Mouse (Mus musculus) liver, postnatal 0 days (tissue): ENCODE measurements around the gene Zfp365. TPM values are rescaled to one million over a fixed set of nuclear protein-coding genes. Genes with fewer than 3 reads are reported as not detected.

Experiments used
- ATAC-seq: fragments of 200-750 bp; cut with Nextera tagmentation; 2 replicates; pipeline ENCODE4 v1.8.0; 2017; ENCODE audit warnings: mild to moderate bottlenecking, moderate library complexity
- DNase-seq: peaks from one replicate; pipeline ENCODE4 v3.0.0-alpha.2; 2016
- H3K27ac ChIP-seq: fragments of 300-500 bp; sonication (generic); 2 replicates; pipeline ENCODE4 v1.5.1; 2014; ENCODE audit warnings: antibody characterized with exemption, moderate library complexity, mild to moderate bottlenecking, low read depth
- H3K27me3 ChIP-seq: fragments of 300-500 bp; sonication (generic); 2 replicates; pipeline ENCODE4 v1.6.1; 2014; ENCODE audit warnings: low read length, control low read depth, mixed read lengths; ENCODE audit not compliant: insufficient read depth
- H3K36me3 ChIP-seq: fragments of 300-500 bp; sonication (generic); replicated peaks from 2 replicates; pipeline ENCODE4 v1.6.1; 2014; ENCODE audit warnings: mild to moderate bottlenecking, control low read depth, low read length, moderate library complexity, mixed read lengths; ENCODE audit not compliant: insufficient read depth
- H3K4me1 ChIP-seq: fragments of 300-500 bp; sonication (generic); 2 replicates; pipeline ENCODE4 v1.6.1; 2014; ENCODE audit warnings: antibody characterized with exemption, mild to moderate bottlenecking, control low read depth; ENCODE audit not compliant: insufficient read depth
- H3K4me2 ChIP-seq: fragments of 300-500 bp; sonication (generic); 2 replicates; pipeline ENCODE4 v1.6.1; 2014; ENCODE audit warnings: low read depth, mild to moderate bottlenecking, low read length, moderate library complexity, mixed read lengths
- H3K4me3 ChIP-seq: fragments of 300-500 bp; sonication (generic); 2 replicates; pipeline ENCODE4 v1.5.1; 2014; ENCODE audit warnings: low read depth, low read length
- H3K9ac ChIP-seq: fragments of 300-500 bp; sonication (generic); replicated peaks from 2 replicates; pipeline ENCODE4 v1.6.1; 2014; ENCODE audit warnings: mild to moderate bottlenecking, moderate library complexity
- H3K9me3 ChIP-seq: fragments of 300-500 bp; sonication (generic); 2 replicates; pipeline ENCODE4 v1.6.1; 2016; ENCODE audit warnings: mild to moderate bottlenecking, control low read depth, low read length, mixed read lengths
- CTCF ChIP-seq: sonication (generic); IDR thresholded peaks from 2 replicates; pipeline ENCODE4 v1.5.1; 2016; ENCODE audit warnings: antibody characterized with exemption, low read depth
- EP300 ChIP-seq: IDR thresholded peaks from 2 replicates; pipeline ENCODE4 v1.6.1; 2016; ENCODE audit warnings: antibody characterized with exemption, low read depth, mild to moderate bottlenecking
- WGBS: fragments of 180-500 bp; shearing (Covaris S2); extraction: QIAGEN DNeasy Blood & Tissue Kit; methylation state at CpG from one replicate; pipeline ENCODE4 v1.1.7; 2014; ENCODE audit not compliant: insufficient replicate concordance; 5-methylcytosine and 5-hydroxymethylcytosine counted together
- polyA plus RNA-seq: library from polyadenylated mRNA; unstranded; fragments of >200 nt; fragmentation: Nextera tagmentation; extraction: Ambion mirVana; gene quantifications from 2 replicates; pipeline ENCODE4 v1.2.1, GENCODE M21; 2015

Zfp365 gene
- polyA plus RNA-seq, 1 experiment from 2014 or later: 0.04 TPM

DNA sequence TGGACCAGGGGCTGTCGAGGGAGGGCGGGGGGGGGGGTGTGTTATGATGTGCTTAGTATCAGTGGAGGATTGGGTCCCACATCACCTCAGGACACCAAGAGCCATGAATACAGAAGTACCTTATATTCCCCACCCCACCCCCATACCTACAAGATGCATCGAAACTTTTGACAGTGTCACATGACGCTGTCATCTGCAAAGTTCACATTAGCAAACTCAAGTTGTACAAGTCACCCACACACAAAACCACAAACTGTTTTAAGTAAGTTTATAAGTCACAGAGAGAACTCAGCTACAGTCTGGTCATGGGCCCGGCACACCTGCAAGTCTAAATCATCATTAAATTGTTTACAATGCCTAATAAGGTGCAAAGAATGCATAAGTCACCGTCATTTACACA is 21.3 kb downstream of the Zfp365 start:
- no peak overlapping the region for H3K4me3 ChIP-seq
- no peaks in the 10 kb centered on the region for H3K9me3 ChIP-seq
- DNase-seq (no peak), ATAC-seq (no peak)
- H3K4me2 ChIP-seq: no peak overlapping the region
- H3K9ac ChIP-seq: no peak overlapping the region
- no peak for TF ChIP-seq EP300
- TF ChIP-seq CTCF: no peak
- H3K27ac ChIP-seq: no peak overlapping the region
- no peaks in the 10 kb centered on the region for H3K4me1 ChIP-seq
- WGBS: 75% methylated on average over 6 of the region's 6 CpGs
- no peaks in the 10 kb centered on the region for H3K27me3 ChIP-seq
- H3K36me3 ChIP-seq: no peaks in the 10 kb centered on the region

DNA sequence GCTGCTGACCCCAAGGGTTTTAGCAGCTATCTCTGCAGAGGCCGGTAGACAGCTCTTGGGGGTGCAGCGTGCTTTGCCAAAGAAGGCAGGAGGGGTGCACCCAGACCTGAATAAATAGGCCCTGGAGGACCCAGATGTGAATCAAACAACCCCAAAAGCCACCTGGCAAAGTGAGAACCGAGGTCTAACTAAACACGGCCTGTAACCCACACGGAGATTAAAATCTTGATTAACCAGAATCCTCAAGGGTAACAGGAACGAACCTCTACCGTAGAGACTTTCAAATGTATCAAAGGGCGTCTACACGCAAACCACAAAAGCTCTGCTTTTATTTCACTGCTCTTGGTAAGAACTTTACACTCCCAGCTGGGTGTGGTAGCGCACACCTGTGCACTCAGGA is 24.5 kb downstream of the Zfp365 start:
- H3K9me3 ChIP-seq: no peaks in the 10 kb centered on the region
- WGBS: 71% methylated on average over 10 of the region's 10 CpGs
- no peak overlapping the region for H3K9ac ChIP-seq
- H3K36me3 ChIP-seq: no peaks in the 10 kb centered on the region
- TF ChIP-seq EP300 (no peak), CTCF (no peak)
- no peak for DNase-seq
- H3K27me3 ChIP-seq: no peaks in the 10 kb centered on the region
- no peaks in the 10 kb centered on the region for H3K4me1 ChIP-seq
- H3K4me2 ChIP-seq: no peak overlapping the region
- H3K27ac ChIP-seq: no peak overlapping the region
- no peak for ATAC-seq
- no peak overlapping the region for H3K4me3 ChIP-seq

DNA sequence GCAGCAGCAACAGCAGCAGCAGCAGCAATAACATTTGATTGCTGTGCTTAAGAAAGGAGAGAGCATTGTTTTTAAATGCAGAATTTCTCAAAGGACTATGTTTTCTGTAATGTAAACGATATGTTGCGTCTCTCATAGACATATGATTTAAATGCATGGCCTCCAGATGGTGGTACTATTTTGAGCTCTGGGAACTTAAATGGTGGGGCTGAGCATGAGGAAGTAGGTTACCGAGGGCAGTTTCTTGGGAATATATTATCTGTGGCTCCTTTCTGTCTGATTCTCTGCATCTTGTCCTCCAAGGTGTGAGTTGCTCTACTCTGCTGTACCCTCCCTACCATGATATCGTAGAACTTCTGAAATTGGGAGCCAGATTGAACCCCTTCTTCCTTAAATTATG is 31.8 kb downstream of the Zfp365 start:
- Histone ChIP-seq H3K4me3 (no peak overlapping the region), H3K4me1 (no peaks in the 10 kb centered on the region), H3K9me3 (no peaks in the 10 kb centered on the region), H3K4me2 (no peak overlapping the region), H3K27ac (no peak overlapping the region), H3K27me3 (no peaks in the 10 kb centered on the region), H3K36me3 (no peaks in the 10 kb centered on the region), H3K9ac (no peak overlapping the region)
- DNase-seq (no peak), ATAC-seq (no peak)
- TF ChIP-seq EP300 (no peak), CTCF (no peak)
- 74% methylated on average over 4 of the region's 4 CpGs for WGBS

DNA sequence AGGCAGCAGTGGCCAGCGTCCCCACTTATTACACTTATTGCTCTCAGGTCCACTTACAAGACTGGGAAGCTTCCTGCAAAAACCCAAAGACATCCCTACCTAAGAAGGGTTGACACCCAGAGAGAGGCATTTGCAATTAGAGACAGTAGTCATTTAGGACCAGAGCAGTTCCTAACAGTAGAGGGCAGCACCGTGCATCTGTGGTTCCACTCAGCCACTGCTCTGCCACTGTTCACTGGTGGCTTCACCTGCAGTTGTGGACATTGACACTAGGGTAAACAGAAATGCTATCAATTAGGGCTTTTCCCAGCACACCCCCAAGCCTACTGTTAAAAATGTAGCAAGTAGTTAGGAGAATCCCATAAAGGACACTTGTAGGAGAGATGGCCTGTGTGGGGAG is 40.7 kb downstream of the Zfp365 start:
- no peak for TF ChIP-seq EP300
- peak; percentile 81 for TF ChIP-seq CTCF
- WGBS: 9% methylated on average over 2 of the region's 2 CpGs
- no peaks in the 10 kb centered on the region for H3K4me1 ChIP-seq
- no peak overlapping the region for H3K4me2 ChIP-seq
- DNase-seq: peak; percentile 71
- H3K4me3 ChIP-seq: no peak overlapping the region
- no peaks in the 10 kb centered on the region for H3K36me3 ChIP-seq
- H3K27me3 ChIP-seq: no peaks in the 10 kb centered on the region
- H3K27ac ChIP-seq: no peak overlapping the region
- no peaks in the 10 kb centered on the region for H3K9me3 ChIP-seq
- peak; percentile 50; the same call in 1 of the 2 replicates for ATAC-seq
- no peak overlapping the region for H3K9ac ChIP-seq

DNA sequence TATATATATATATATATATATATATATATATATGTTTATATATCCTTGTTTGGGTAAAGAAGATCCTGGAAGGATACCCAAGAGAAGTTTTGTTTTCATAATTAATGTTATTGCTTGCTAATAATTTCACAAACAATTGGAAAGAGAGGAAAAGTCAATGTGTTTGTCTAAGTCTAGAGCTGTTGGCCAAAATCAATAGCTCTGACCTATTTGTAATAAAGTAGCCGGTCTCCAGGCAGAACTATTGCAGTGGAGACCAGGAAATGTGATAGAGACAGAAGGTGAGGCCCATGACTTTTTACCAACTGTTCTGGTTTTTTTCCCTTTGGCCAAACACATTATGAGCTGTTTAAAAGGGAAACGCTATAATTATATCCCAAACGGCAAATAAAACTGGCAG is 44.2 kb downstream of the Zfp365 start:
- H3K4me3 ChIP-seq: no peak overlapping the region
- ATAC-seq (peak; percentile 54; the same call in 1 of the 2 replicates), DNase-seq (no peak)
- no peak overlapping the region for H3K9ac ChIP-seq
- 73% methylated on average over 3 of the region's 3 CpGs for WGBS
- no peak overlapping the region for H3K27ac ChIP-seq
- no peaks in the 10 kb centered on the region for H3K27me3 ChIP-seq
- H3K9me3 ChIP-seq: no peaks in the 10 kb centered on the region
- H3K36me3 ChIP-seq: no peaks in the 10 kb centered on the region
- TF ChIP-seq CTCF: no peak
- no peak for TF ChIP-seq EP300
- H3K4me2 ChIP-seq: no peak overlapping the region
- no peaks in the 10 kb centered on the region for H3K4me1 ChIP-seq

DNA sequence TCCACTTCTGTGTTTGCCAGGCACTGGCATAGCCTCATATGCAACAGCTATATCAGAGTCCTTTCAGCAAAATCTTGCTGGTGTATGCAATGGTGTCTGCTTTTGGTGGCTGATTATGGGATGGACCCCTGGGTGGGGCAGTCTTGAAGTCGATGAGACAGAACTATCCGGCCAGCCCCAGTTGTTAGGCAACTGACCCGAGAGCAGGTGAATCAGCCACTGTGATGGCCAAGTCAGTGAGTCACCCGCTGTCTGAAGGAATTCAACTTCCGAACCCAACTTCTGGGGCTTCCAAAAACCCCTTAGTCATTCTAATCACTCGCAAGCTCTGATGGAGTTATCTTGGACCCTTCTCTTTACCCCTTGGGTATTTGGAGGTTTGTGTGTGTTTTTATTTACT is 46.6 kb downstream of the Zfp365 start:
- Histone ChIP-seq H3K9ac (no peak overlapping the region), H3K4me2 (no peak overlapping the region), H3K4me3 (no peak overlapping the region), H3K27me3 (no peaks in the 10 kb centered on the region), H3K4me1 (no peaks in the 10 kb centered on the region), H3K9me3 (no peaks in the 10 kb centered on the region), H3K27ac (no peak overlapping the region), H3K36me3 (no peaks in the 10 kb centered on the region)
- no peak for ATAC-seq
- DNase-seq: no peak
- TF ChIP-seq EP300 (no peak), CTCF (no peak)
- WGBS: 84% methylated on average over 6 of the region's 6 CpGs

GRCm38 (mm10) chr10:67865063-67865462 is 47.4 kb downstream of the Zfp365 start:
- no peak overlapping the region for H3K27ac ChIP-seq
- ATAC-seq (no peak), DNase-seq (no peak)
- no peak overlapping the region for H3K4me3 ChIP-seq
- no peaks in the 10 kb centered on the region for H3K27me3 ChIP-seq
- no peak overlapping the region for H3K4me2 ChIP-seq
- TF ChIP-seq EP300 (no peak), CTCF (no peak)
- no peaks in the 10 kb centered on the region for H3K4me1 ChIP-seq
- no peaks in the 10 kb centered on the region for H3K36me3 ChIP-seq
- no peaks in the 10 kb centered on the region for H3K9me3 ChIP-seq
- 78% methylated on average over 3 of the region's 3 CpGs for WGBS
- H3K9ac ChIP-seq: no peak overlapping the region
